Mouse (Mus musculus) thymus, postnatal 0 days (tissue): ENCODE data around the gene Sgcg. TPM values are rescaled to one million over a fixed set of nuclear protein-coding genes. Genes with fewer than 3 reads are reported as not detected.

Source experiments
- DNase-seq: peaks from one replicate; pipeline ENCODE4 v3.0.0-alpha.2; 2015; ENCODE audit warnings: low spot score
- polyA plus RNA-seq: library from polyadenylated mRNA; unstranded; fragments of >200 nt; fragmentation: Nextera tagmentation; extraction: Ambion mirVana; gene quantifications from 2 replicates; pipeline ENCODE4 v1.2.1, GENCODE M21; 2015

Gene Sgcg
- 0.48 and 0.62 TPM in 2 replicates for polyA plus RNA-seq

DNA sequence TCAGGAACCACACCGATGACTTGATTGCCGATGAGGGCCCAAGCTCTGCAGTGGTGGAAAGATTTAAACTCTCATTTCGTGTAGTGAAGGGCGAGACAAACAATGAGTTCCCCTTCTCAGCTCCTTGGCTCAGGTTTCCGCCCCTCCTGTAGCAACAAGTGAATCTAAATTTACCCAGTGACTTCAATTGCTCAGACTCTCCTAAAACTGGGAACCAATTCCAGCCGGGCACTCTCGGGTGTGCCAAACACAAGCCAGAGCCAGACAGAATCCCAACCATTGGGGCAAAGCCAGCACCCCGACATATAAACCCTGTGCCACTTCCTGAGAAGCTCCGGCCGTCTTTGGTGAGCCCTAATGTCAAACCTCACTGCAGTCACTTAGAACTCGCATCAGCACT is at the start of gene Sgcg:
Sgcg (minus strand) TSS at position 139 of the 400 bp plus-strand sequence.
- no peak for DNase-seq

DNA sequence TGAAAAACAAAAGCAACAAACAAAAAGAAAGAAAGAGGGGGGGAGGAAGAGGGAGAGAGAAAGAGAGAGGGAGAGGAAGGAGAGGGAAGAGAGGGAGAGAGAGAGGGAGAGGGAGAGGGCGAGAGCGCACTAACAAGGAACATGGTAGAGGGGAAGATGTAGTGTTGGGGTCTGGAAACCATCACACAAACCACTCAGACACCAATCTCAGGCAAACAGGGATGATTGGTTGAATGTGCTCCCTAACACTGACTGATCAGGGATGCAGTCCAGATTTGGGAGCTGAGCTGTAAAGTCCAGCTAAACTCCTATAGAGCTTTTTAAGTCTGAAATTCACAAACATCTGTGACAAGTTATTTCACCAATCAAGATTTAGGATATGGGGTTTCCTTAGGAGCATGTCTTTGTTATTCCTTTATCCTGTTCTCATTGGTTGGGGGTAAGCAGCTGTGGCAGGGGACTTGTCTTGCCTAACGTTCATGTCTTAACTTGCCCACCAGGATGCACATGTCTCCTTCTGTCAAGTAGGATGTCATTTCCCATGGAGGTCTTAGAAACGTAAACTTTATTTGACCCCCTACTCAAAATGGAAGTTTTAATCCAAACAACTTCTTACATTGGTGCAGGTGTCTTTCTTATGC is 45.8 kb upstream of the Sgcg start:
- DNase-seq: no peak

DNA sequence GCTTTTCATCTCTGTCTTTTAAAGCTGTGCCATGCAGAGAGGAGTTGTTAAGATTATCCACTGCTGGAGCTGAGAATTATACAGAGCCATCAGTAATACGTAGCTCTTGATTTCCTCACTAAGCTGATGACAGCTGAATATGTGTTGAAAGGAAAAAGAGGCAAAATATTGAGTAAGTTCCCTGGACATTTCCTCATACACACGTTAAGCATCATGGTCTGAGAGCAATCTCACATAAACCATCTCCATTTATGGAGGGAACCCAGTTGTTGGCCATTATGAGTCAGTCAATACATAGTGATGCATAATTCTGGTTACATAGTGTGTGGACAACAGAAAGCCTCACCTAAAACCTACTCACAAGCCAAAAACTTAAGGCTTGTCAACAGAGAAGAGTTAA is 44.1 kb upstream of the Sgcg start:
- DNase-seq: no peak

DNA sequence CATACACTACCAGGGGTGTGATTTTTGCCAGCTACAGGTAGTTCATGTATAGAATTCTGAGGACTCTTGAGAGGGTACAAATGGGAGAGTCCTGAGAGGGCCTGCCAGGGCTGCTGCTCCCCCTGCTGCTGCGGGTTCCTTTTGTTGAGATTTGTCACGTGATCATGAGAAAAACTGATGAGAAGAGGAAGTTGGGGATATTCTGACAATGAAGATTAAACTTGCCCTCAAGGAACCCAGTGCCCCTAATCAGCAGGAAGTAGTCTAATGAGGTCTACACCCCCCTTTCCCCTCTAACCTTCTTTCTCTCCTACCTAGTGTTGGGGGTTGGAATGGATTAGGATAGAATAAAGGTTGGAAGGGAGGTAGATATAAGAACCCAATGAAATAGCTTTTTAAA is 43.0 kb upstream of the Sgcg start:
- DNase-seq: no peak

DNA sequence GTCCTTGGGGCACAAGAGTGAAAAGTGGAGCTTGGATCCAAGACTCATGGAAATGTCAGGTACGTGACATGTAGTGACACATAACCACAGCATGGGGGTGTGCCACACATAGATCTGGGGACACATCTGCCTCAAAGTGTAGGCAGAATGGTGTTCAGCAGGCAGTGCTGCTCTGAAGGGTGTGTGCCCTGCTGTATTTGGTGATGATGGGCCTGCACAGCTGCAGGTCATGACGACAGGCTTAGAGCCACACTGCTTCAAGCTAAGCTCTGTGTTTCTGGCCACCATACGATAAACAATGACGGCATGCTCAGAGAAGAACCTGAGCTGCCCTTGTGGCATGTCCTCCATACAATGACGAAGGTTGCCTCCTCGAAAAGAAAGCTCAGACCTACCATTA is 41.5 kb upstream of the Sgcg start:
- DNase-seq: no peak

DNA sequence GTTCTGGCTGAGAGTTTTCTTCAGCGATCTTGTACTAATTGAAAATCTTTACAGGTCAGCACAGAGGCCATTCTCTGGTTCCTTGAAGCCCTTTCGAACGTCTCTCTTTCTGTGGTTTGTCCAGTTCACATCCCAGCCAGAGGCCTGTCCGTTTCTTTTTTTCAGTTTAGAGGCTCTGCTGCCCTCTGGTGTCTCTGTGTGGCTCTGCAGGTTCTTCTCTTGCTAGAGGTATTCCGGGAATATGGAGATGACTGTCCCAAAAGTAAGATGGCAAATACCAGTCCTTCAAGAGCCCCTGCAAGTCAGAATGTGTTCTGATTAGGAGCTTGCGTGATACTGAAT is 36.4 kb upstream of the Sgcg start:
- DNase-seq: peak; percentile 65

DNA sequence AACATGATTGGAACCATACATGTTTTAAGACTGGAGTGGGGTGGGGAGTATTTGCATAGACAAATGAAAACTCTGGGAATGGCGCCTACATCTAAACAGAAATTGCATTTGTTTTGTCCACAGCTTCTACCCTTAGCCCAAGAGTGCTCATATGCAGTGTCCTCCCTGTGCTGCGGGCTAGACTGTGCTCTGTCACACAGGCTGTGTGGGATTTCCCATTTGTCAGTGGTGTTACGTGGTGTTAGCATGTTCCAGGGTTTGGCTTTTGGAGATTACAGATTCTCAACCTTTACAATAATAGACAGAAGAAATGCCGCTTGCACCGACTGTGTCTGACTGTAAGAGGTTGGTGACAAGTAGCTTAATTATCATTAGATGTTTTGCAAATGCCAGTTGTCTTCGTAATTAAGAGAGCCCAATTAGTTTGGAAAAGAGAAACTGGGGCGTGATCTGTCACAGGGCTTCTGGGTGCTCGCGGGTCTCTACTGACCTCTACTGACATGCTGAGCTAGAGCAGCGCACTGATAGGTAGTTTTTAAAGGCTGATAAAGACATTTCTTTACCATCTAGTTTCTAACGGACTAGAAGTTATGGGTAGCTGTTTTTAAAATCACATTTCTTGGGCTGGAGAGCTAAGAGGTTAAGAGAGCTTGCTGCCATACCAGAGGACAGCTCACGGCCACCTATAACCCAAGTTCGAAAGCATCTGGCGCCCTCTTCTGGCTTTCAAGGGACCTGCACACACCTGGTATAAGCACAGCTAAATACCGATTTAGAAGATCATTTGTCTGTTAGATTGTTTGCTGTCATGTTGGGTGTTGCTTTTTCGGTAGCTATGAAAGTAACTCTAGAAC is 35.8 kb upstream of the Sgcg start:
- DNase-seq: peak; percentile 74

DNA sequence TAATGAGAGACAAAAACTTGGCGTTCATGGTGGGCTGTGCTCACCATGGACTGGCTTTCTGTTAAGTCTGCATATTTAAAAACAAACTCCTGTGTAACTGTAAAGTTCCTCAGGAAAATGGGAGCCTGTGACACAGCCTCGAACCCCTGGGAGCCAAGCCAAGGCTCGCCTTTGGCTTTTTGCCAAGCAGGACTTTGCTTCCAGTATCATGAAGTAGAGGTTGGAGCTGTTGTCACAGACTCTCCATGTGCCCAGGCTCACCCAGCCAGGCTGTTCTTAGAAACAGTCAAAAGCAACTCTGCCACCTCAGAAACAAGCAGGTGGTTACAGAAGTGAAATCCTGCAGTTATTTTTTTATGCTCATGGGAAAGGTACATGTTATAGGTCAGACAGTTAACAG is 32.4 kb upstream of the Sgcg start:
- no peak for DNase-seq

DNA sequence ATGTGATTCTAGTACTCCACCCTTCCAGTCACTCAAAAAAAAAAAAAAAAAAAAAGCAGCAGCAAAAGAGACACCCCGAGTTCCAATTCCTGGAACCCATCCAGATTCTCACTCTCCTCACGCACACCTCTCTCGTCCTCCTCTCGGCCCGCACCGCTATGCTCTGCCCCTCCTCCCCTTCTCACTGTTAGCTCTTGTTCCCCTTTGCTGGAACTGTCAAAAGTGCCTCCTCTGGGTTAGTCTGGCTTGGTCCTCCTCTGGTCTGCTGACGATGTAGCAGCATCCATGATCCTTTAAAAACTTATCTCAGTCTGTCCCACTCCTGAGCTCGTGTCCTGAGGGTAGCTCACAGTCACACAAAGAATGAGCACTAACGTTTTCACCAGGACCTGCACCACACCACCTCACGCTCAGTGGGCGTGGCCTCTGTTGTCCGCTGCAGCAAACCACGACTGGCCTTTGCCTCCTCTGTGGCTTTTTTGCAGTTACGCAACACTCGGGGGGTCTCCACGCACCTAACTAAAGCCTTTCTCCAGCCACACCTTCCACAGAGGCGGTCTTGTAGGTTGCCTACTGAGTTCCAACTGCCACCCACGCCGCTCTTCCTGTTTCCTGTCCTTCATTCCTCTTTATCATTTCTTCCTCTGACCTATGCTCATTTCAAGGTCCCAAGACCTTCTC is 30.5 kb upstream of the Sgcg start:
- no peak for DNase-seq

DNA sequence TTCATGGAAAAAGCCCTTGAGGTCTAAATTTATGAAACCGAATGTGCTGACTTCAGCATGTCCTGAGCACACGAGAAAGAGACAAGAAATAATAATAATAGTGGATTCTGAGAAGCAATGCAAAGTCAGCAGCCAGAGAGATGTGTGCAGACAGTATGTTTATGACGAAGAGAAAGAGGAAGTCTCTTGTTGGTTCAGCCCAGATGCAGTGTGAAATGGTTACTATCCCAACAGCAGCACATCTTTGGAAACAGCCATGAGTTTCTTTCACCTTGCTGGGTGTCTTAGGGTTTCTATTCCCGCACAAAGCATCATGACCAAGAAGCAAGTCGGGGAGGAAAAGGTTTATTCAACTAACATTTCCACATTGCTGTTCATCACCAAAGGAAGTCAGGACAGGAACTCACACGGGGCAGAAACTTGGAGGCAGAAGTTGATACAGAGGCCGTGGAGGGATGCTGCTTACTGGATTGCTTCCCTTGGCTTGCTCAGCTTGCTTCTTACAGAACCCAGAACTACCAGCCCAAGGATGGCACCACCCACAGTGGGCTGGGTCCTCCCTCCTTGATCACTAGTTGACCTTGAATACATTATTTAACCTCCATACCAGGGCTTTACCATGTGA is 20.5 kb upstream of the Sgcg start:
- DNase-seq: no peak

DNA sequence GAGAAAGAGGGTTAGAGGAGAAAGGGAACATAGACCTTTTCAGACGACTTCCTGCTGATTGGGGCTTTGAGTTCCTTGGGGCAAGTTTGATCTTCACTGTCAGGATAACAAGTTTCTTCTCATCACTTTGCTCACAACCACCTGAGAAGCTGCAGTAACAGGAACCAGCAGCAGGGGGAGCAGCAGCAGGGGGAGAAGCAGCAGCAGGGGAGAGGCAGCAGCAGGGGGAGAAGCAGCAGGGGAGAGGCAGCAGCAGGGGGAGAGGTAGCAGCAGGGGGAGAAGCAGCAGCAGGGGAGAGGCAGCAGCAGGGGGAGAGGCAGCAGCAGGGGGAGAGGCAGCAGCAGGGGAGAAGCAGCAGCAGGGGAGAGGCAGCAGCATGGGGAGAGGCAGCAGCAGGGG is 19.0 kb upstream of the Sgcg start:
- DNase-seq: peak; percentile 35

DNA sequence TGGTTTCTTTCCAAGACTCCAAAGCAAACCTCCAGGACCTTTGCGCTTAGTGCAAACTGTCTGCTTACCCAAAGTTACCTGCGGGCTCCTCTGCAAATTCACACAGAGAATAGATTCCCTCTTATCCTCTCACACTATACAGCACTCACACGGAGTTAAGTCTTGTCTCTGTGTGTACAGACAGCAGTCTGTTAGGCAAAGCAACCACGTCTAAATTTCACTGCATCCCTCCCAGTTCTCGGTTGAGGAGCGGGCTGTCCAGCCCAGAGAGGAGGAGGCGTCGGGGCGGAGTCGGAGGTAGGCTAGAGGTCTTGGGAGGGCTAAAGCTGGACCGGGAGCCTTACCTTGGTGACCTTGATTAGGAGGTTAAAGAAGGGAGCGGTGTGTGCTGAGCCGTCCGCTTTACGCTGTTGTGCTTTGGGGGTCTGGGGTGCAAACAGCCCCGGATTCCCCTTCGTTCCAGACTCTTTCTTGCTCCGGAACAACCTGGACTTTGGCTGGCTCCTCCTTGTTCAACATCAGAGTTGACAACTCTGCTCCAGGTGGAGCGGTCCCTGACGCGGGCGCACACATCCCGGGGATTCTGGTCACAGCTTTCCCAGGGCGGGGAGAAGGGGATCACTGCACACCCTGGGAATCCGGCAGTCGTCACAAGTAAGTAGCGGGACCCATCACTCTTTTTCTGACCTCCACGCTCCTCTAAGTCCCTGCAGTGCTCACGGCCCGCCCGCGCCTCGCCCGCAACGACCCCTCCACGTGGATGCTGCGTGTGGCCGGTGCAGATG is 16.3 kb upstream of the Sgcg start:
- no peak for DNase-seq

DNA sequence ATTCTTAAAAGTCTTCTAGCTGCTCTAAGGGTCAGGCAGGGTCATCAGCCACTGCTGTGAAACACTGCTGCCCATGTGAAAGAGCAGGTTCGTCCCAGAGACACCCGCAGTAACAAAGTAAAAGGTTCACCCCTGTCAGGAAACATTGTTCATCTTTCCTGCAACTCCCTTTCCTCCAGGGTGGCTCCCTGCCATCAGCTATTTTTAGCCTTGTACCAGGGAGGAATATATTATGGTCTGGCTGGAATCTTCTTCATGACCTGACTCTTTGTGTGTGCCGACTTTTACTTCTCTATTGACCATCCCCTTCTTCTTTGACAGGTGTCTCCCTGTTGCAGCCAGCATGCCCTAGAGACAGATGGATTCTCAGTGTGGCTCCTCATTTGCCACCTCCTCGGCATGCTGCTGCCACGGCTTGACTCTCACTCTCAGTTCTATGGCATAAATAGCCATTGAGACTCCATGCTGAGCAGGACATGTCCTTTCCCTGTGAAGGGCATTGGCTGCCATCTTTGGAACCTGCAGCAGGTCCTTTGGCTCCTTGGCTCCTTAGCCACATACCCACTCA is 9.7 kb upstream of the Sgcg start:
- DNase-seq: no peak

DNA sequence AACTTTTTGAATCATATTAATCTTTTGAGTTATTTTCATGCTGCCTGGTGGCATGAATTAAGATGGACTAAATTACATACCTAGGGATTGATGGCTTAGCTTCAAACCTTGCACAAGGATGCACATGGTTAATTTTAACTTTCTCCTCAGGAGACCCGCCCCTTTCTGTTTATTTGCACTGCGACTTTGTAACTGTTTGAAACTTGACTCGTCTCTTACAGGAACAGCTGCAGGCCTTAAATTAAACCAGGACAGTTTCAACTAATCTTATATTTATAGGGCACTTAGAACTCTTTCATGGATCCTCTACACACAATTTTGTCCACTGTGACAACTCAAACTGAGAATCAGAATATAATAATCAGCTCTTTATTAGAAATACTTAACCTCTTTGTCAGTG is 794 bp upstream of the Sgcg start:
- no peak for DNase-seq

DNA sequence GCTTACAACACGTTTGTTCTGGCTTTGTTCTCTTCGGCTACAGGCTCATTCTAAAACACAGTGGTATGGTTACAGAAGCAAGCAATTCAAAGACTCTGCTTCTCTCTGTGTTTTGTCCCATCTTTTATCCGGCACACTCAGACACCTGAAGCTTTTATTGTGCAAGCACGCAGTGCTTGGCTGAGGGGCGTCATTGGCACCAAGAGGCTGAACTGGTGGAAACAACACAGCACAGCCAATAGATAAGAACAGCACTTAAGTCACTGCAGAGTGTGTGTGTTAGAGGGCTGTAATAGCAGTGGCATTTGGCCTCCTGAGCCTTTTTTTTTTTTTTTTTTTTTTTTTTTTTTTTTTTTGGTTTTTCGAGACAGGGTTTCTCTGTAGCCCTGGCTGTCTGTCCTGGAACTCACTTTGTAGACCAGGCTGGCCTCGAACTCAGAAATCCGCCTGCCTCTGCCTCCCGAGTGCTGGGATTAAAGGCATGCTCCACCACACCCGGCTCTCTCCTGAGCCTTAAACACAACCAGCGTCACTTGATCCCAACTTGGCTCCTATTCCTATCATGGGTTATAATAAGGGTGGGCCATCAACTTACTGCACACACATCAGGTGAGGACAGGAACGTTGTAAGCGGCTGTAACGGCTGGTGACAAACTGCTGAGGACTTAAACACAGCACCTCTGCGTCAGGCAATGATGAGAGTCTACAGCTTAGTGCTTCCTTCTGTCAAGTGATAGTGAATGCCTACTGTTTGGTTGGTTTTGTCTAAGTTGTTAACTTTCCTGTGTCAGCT is 5.5 kb downstream of the Sgcg start:
- no peak for DNase-seq

DNA sequence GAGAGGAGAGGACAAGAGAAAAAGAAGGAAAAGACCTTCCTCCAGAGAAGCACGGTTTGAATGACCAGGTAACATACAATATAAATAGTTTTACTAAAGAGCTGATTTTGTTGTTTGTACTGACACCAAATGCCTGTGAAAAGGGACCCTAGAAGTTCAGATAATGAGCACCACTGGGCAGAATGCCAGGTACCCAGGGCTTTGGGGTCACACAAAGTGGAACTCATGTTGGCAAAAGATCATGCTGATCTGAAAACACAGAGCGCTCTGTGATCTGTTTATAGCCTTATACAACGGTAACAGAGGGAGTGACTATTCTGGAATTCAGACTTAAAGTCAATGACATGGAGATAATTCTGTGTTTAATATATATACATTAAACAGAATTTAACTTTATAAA is 11.8 kb downstream of the Sgcg start:
- DNase-seq: no peak

DNA sequence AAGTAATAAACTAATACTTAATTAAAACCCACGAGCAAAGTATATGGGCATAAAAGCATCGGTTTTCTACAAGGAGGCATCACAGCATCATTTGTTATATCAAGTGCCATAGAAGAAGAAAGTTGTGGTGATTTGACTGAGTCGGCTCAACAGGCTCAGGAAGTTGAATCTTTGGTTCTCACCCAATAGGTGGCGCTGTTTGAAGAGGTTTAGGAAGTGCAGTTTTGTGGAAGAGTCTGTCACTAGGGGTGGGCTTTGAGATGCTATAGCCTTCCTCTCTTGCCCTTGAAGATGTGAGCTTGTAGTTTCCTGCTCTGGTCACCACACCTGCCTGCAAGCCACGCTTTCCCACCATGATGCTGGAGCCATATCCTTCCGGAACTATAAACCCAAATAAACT is 15.7 kb downstream of the Sgcg start:
- peak; percentile 65 for DNase-seq

DNA sequence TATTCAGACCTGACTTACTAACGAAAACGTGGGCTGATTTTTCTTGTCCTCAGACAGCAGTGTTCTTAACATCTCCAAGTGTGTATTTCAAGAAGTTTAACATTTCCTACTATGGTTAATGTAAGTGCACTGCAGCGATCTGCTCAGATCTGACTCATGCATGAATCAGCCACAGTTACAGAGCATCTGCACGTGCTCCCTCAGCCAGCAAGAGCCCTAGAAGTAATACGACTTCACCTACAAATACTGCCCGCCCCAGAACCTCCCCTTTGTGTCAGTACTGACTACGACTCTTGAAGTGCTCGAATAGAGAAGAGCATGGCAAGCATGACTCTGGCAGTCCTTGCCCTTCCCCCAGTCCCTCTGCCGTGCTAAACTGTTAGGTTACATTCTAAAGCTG is 19.5 kb downstream of the Sgcg start:
- DNase-seq: no peak

DNA sequence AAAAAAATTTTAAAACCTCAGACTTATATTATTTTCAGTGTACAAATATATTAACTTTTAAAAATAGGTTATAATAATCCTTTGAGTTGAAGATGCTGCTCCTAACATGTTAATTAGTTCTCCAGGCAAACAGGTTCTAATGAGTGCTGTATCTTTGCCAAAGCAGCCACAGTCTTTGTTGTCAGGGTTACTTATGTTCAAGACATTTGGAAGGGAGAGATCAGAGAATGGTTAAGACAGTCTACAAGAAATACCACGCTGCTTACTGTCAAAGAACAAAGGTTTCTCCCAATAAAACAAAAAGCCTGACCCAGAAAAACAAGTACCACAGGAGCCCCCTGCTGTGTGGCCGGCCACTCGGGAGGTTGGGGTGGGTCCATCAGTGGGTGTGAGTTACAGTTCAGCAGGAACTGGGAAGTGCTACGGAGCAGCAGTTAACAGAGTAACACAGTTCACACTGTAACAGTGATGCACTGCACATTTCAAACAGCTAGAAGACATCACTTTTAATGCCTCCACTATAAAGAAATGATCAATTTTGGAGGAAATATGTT is 21.1 kb downstream of the Sgcg start:
- no peak for DNase-seq
